Mouse (Mus musculus) megakaryocyte-erythroid progenitor cell, adult 5-6 weeks (primary cell): ENCODE results near the gene Col2a1. TPM values are rescaled to one million over a fixed set of nuclear protein-coding genes. Genes with fewer than 3 reads are reported as not detected.

ENCODE experiments used
- ATAC-seq: replicated peaks from 2 replicates; pipeline ENCODE4 v1.8.0; 2016; ENCODE audit warnings: mild to moderate bottlenecking, inconsistent platforms; ENCODE audit not compliant: severe bottlenecking, poor library complexity, low FRiP score, low TSS enrichment
- total RNA-seq, 2 experiments: library from RNA; stranded (forward) in 1 of 2; stranded (reverse) in 1 of 2; fragments of 200-1000, 215-1000 nt in 1 of 2; fragments of >200 nt in 1 of 2; fragmentation: Nextera tagmentation in 1 of 2; gene quantifications; 2 replicates each; pipeline ENCODE4 v1.2.3; 2014 to 2017

Gene Col2a1
- total RNA-seq (2014; fragmentation: Nextera tagmentation) (not detected in 2 replicates), total RNA-seq (2017) (not detected in 2 replicates)

GRCm38 (mm10) chr15:98003822-98004739 is at the start of gene Col2a1:
Gene Col2a1, minus strand, starts transcription at chr15:98004695.
- ATAC-seq, result no peak

- ATAC-seq, result no peak
Observed at GRCm38 (mm10) chr15:98051685-98052084, 47.2 kb upstream of the Col2a1 start.

- no peak for ATAC-seq
Observed at GRCm38 (mm10) chr15:98048918-98049700, 44.6 kb upstream of the Col2a1 start.

GRCm38 (mm10) chr15:98044387-98044786 is 39.9 kb upstream of the Col2a1 start:
- no peak for ATAC-seq

GRCm38 (mm10) chr15:98043967-98044366 is 39.5 kb upstream of the Col2a1 start:
- no peak for ATAC-seq

- no peak for ATAC-seq
Observed at GRCm38 (mm10) chr15:98042508-98042907, 38.0 kb upstream of the Col2a1 start.

GRCm38 (mm10) chr15:98039682-98040081 is 35.2 kb upstream of the Col2a1 start:
- ATAC-seq, result no peak

- ATAC-seq, result no peak
Observed at GRCm38 (mm10) chr15:98036578-98036977, 32.1 kb upstream of the Col2a1 start.

- ATAC-seq, result no peak
Observed at GRCm38 (mm10) chr15:98035076-98035755, 30.7 kb upstream of the Col2a1 start.

- ATAC-seq, result no peak
Observed at GRCm38 (mm10) chr15:98033233-98033748, 28.8 kb upstream of the Col2a1 start.

GRCm38 (mm10) chr15:98029798-98030197 is 25.3 kb upstream of the Col2a1 start:
- no peak for ATAC-seq

- ATAC-seq, result no peak
Observed at GRCm38 (mm10) chr15:98026967-98027904, 22.7 kb upstream of the Col2a1 start.

GRCm38 (mm10) chr15:98025611-98026010 is 21.1 kb upstream of the Col2a1 start:
- ATAC-seq, result no peak

GRCm38 (mm10) chr15:98023137-98023536 is 18.6 kb upstream of the Col2a1 start:
- ATAC-seq, result no peak

GRCm38 (mm10) chr15:98021886-98022285 is 17.4 kb upstream of the Col2a1 start:
- no peak for ATAC-seq

- no peak for ATAC-seq
Observed at GRCm38 (mm10) chr15:98019047-98019446, 14.6 kb upstream of the Col2a1 start.

- ATAC-seq, result no peak
Observed at GRCm38 (mm10) chr15:98017925-98018324, 13.4 kb upstream of the Col2a1 start.

GRCm38 (mm10) chr15:98012810-98013209 is 8.3 kb upstream of the Col2a1 start:
- no peak for ATAC-seq

GRCm38 (mm10) chr15:98005181-98005580 is 686 bp upstream of the Col2a1 start:
- ATAC-seq, result no peak
